Comparison of ENCODE assay signal across 14 mouse cellular contexts in genomic region chr2:153423113-153423512, GRCm38 (mm10).
DNase-seq lines count a peak whose midpoint lies in the region; ATAC-seq and TF ChIP-seq lines count a peak whose summit lies in the region.
"Had no signal": no experiment of that assay in that cellular context is flagged by ENCODE, and none has a peak within 500 bp of the region (broad histone marks: within the 10 kb centered on the region; RNA-seq: fewer than 3 reads in every experiment).

No protein-coding gene starts in this region.

- peaks cover 41% of the 10 kb centered on the region for H3K4me1 ChIP-seq in heart, postnatal 0 days (ENCODE audit: control insufficient read depth, insufficient read depth)
- peaks cover 54% of the 10 kb centered on the region for H3K4me1 ChIP-seq in liver, embryonic 12.5 days

- H3K4me2 ChIP-seq in heart, postnatal 0 days (ENCODE audit: low read depth, low read length): no peak overlapping the region
- no peak overlapping the region for H3K4me2 ChIP-seq in liver, embryonic 12.5 days
- H3K4me2 ChIP-seq: embryonic facial prominence, embryonic 12.5 days had no signal

- 48% methylated on average over 3 of the region's 3 CpGs for WGBS in heart, postnatal 0 days
- WGBS in liver, embryonic 12.5 days (ENCODE audit: insufficient replicate concordance): 77% methylated on average over 3 of the region's 3 CpGs

- peak; percentile 48 to 54 for DNase-seq in cerebellum, postnatal 10 days
- no peak for DNase-seq in cerebellum, postnatal 25 days
- DNase-seq in layer of hippocampus, adult 2 months (ENCODE audit: low spot score in 2 of 2): no peak
- DNase-seq in layer of hippocampus, adult 8-10 months (ENCODE audit: low spot score in 2 of 2): no peak
- DNase-seq in adrenal gland, postnatal 36 days: peak; percentile 61 to 74
- no peak for DNase-seq in heart, postnatal 0 days (ENCODE audit: low spot score)
- DNase-seq in spleen, postnatal 36 days (ENCODE audit: low spot score in 2 of 2): no peak
- DNase-seq: B cell, adult 2 months; cerebellum, adult 18-20 months; kidney, postnatal 14 days; liver, postnatal 0 days; thymus, adult 18-20 months had no signal

- H3K27me3 ChIP-seq in heart, postnatal 0 days (ENCODE audit: control insufficient read depth, insufficient read depth, low read length): no peaks in the 10 kb centered on the region
- no peaks in the 10 kb centered on the region for H3K27me3 ChIP-seq in liver, embryonic 12.5 days (replicated peaks)
- H3K27me3 ChIP-seq: embryonic facial prominence, embryonic 12.5 days had no signal

- no peaks in the 10 kb centered on the region for H3K9me3 ChIP-seq in heart, postnatal 0 days (replicated peaks; ENCODE audit: control insufficient read depth, low read length)
- no peaks in the 10 kb centered on the region for H3K9me3 ChIP-seq in liver, embryonic 12.5 days (replicated peaks)
- H3K9me3 ChIP-seq: embryonic facial prominence, embryonic 12.5 days had no signal

- H3K9ac ChIP-seq in heart, postnatal 0 days (replicated peaks; ENCODE audit: low read depth, low read length): no peak overlapping the region
- no peak overlapping the region for H3K9ac ChIP-seq in liver, embryonic 12.5 days
- H3K9ac ChIP-seq: embryonic facial prominence, embryonic 12.5 days; liver, postnatal 0 days had no signal

- no peak for TF ChIP-seq EP300 in heart, postnatal 0 days (IDR thresholded peaks at IDR 0.05; ENCODE audit: low read depth)

- peak; percentile 51 for ATAC-seq in heart, postnatal 0 days (ENCODE audit: insufficient read depth, low read depth)
- no peak for ATAC-seq in liver, embryonic 12.5 days
- ATAC-seq: liver, postnatal 0 days had no signal

- peak overlapping the region; percentile 83 for H3K27ac ChIP-seq in layer of hippocampus, adult 2 months
- peak overlapping the region; percentile 58 for H3K27ac ChIP-seq in heart, postnatal 0 days (ENCODE audit: low read depth)
- H3K27ac ChIP-seq in liver, embryonic 12.5 days: no peak overlapping the region
- H3K27ac ChIP-seq: embryonic facial prominence, embryonic 12.5 days had no signal

- no peak overlapping the region for H3K4me3 ChIP-seq in layer of hippocampus, adult 2 months
- no peak overlapping the region for H3K4me3 ChIP-seq in heart, postnatal 0 days (ENCODE audit: low read depth, low read length)
- H3K4me3 ChIP-seq in liver, embryonic 12.5 days: no peak overlapping the region
- H3K4me3 ChIP-seq: embryonic facial prominence, embryonic 12.5 days had no signal

- peaks cover 25% of the 10 kb centered on the region for H3K36me3 ChIP-seq in heart, postnatal 0 days (replicated peaks; ENCODE audit: control insufficient read depth, insufficient read depth, low read length)
- H3K36me3 ChIP-seq in liver, embryonic 12.5 days: peaks cover 84% of the 10 kb centered on the region

- TF ChIP-seq CTCF in layer of hippocampus, adult 2 months (conservative IDR thresholded peaks at IDR 0.05): no peak
- TF ChIP-seq CTCF in heart, postnatal 0 days (IDR thresholded peaks at IDR 0.05; ENCODE audit: low read depth): no peak

Comparison
In these comparisons a context has a peak if more than half of its experiments do, and no peak if none do; other contexts are left out.
1. DNase-seq: peak in cerebellum, postnatal 10 days (2 of 2) and adrenal gland, postnatal 36 days (2 of 2); none in cerebellum, postnatal 25 days (0 of 2), layer of hippocampus, adult 2 months (0 of 2), layer of hippocampus, adult 8-10 months (0 of 2), heart, postnatal 0 days (single experiment) and spleen, postnatal 36 days (0 of 2).